Mouse (Mus musculus): Measurements from ENCODE around the gene Nek8. TPM values are rescaled to one million over a fixed set of nuclear protein-coding genes. Genes with fewer than 3 reads are reported as not detected.
"Not testable (repeated sequence)": the region's sequence is repeated elsewhere in the genome, so short reads cannot be mapped to it uniquely, and the experiment has no call there.

The Nek8 gene
- total RNA-seq, 2 experiments from 2014 or later, result 2.6 to 3.3 TPM

GRCm38 (mm10) chr11:78140665-78141064 is 35.8 kb downstream of the Nek8 start:
- no peak for DNase-seq (ENCODE audit: low spot score in 2 of 2)
- Histone ChIP-seq H3K27ac (no peak overlapping the region), H3K4me3 (no peak overlapping the region)
- TF ChIP-seq CTCF (conservative IDR thresholded peaks at IDR 0.05), result no peak

DNA sequence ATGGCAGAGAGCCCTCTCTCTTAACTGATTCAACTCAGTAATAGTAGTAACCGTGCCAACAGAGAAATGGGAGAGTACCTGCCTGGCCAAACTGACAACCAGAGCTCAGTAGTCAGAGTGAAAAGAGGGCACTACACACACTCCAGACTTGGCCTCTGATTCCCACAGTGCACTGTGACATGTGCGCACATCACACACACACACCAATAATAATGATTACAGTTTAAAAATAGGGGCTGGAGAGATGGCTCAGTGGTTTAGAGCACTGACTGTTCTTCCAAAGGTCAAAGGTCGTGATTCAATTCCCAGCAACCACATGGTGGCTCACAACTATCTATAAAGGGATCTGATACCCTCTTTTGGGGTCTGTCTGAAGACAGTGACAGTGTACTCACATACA is 38.5 kb downstream of the Nek8 start:
- no peak for DNase-seq (ENCODE audit: low spot score in 2 of 2)
- Histone ChIP-seq H3K27ac (no peak overlapping the region), H3K4me3 (no peak overlapping the region)
- TF ChIP-seq CTCF (conservative IDR thresholded peaks at IDR 0.05), result no peak

- Histone ChIP-seq H3K27ac (no peak overlapping the region), H3K4me3 (no peak overlapping the region)
- no peak for TF ChIP-seq CTCF (conservative IDR thresholded peaks at IDR 0.05)
- no peak for DNase-seq (ENCODE audit: low spot score in 2 of 2)
Measured at GRCm38 (mm10) chr11:78137584-78137983, 38.9 kb downstream of the Nek8 start.

DNA sequence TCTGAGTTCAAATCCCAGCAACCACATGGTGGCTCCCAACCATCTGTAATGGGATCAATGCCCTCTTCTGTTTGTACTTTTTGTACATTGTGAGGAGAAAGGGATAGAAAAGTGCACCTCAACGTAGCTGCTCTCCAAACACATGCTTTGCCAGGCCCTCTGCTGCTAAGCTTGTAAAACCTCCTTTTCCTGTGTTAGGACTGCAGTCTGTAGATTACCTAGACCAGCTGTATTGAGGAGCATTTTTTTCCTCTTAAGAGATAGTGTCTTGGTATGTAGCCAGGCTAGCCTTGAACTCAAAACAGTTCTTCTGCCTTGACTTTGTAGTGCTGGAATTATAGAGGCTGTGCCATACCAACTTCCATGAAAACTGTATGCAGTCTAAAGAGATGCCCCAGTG is 40.3 kb downstream of the Nek8 start:
- DNase-seq (ENCODE audit: low spot score in 2 of 2), result no peak
- Histone ChIP-seq H3K4me3 (no peak overlapping the region), H3K27ac (no peak overlapping the region)
- no peak for TF ChIP-seq CTCF (conservative IDR thresholded peaks at IDR 0.05)

DNA sequence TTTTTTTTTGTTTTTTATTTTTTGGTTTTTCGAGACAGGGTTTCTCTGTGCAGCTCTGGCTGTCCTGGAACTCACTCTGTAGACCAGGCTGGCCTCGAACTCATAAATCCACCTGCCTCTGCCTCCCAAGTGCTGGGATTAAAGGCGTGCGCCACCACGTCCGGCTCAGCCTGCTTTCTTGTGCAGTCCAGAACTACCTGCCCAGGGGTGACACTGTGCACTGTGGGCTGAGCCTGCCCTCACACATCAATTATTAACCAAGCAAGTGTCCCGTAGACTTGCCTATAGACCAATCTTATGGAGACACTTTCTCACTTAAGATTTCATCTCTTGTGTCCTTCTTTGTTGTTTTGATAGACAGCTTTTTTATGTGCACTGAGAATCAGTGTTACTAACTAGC is 41.2 kb downstream of the Nek8 start:
- H3K4me3 ChIP-seq; H3K27ac ChIP-seq; DNase-seq (ENCODE audit: low spot score in 2 of 2): not testable (repeated sequence)

GRCm38 (mm10) chr11:78134344-78134743 is 42.1 kb downstream of the Nek8 start:
- Histone ChIP-seq H3K4me3 (no peak overlapping the region), H3K27ac (no peak overlapping the region)
- no peak for TF ChIP-seq CTCF (conservative IDR thresholded peaks at IDR 0.05)
- DNase-seq (ENCODE audit: low spot score in 2 of 2), result peak; percentile 46 to 55

- H3K27ac ChIP-seq, result no peak overlapping the region
- H3K4me3 ChIP-seq, result no peak overlapping the region
- TF ChIP-seq CTCF (conservative IDR thresholded peaks at IDR 0.05), result no peak
- no peak for DNase-seq (ENCODE audit: low spot score in 2 of 2)
Measured at GRCm38 (mm10) chr11:78133915-78134314, 42.6 kb downstream of the Nek8 start.

- Histone ChIP-seq H3K4me3 (no peak overlapping the region), H3K27ac (0 out of 2 replicates have a peak overlapping the region, but pooled peaks have one; percentile 10)
- no peak for TF ChIP-seq CTCF (conservative IDR thresholded peaks at IDR 0.05)
- DNase-seq (ENCODE audit: low spot score in 2 of 2), result no peak
Measured at GRCm38 (mm10) chr11:78129458-78129857, 47.0 kb downstream of the Nek8 start.

DNA sequence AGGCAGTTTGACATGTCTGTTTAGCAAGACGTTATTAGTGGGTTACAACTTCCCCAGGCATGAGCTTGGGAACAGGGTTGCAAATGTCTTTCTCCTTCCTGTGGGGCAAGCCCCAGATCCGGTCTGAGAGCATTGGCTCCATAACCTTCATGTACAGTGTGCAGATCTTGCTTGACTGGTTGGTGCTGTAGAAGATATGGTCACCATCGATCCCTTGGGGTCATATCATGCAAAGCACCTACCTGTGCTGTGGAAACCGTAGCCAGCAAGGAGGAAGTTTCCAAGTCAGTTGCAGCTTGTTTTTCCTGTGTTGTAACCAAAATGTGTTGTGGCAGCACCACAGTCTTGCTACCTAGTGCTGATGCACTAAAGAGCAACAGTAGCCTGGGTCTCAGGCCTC is 49.7 kb downstream of the Nek8 start:
- DNase-seq (ENCODE audit: low spot score in 2 of 2), result no peak
- no peak for TF ChIP-seq CTCF (conservative IDR thresholded peaks at IDR 0.05)
- no peak overlapping the region for H3K4me3 ChIP-seq
- H3K27ac ChIP-seq, result peak overlapping the region; percentile 40; the same call in 1 of the 2 replicates

GRCm38 (mm10) chr11:78125691-78126090 is 50.8 kb downstream of the Nek8 start:
- no peak overlapping the region for H3K4me3 ChIP-seq
- DNase-seq (ENCODE audit: low spot score in 2 of 2), result no peak
- no peak for TF ChIP-seq CTCF (conservative IDR thresholded peaks at IDR 0.05)
- peak overlapping the region; percentile 51; the same call in 1 of the 2 replicates for H3K27ac ChIP-seq

GRCm38 (mm10) chr11:78123782-78124181 is 52.7 kb downstream of the Nek8 start:
- Histone ChIP-seq H3K4me3 (no peak overlapping the region), H3K27ac (no peak overlapping the region)
- no peak for TF ChIP-seq CTCF (conservative IDR thresholded peaks at IDR 0.05)
- DNase-seq (ENCODE audit: low spot score in 2 of 2), result no peak

- Histone ChIP-seq H3K27ac (no peak overlapping the region), H3K4me3 (no peak overlapping the region)
- TF ChIP-seq CTCF (conservative IDR thresholded peaks at IDR 0.05), result no peak
- no peak for DNase-seq (ENCODE audit: low spot score in 2 of 2)
Measured at GRCm38 (mm10) chr11:78122815-78123214, 53.7 kb downstream of the Nek8 start.

DNA sequence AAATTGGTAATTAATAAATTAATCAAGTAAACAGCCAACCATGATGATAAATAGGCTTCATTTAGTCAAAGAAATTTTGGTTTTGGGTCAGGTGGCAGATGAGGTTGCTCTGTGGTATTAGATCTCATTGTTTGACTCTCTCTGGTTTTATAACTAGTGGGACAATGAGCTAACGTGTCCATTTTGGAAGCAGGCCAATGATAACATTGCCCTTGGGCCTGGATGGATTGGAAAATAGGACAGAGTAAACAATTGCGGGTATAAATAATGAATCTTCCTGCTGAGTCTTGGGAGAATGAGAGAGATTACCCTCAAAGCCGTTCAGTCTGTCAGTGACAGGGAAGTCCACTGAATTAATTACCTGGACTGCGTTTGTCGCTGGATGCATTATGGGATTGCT is 55.3 kb downstream of the Nek8 start:
- Histone ChIP-seq H3K27ac (peak overlapping the region; percentile 1; the same call in 1 of the 2 replicates), H3K4me3 (no peak overlapping the region)
- no peak for DNase-seq (ENCODE audit: low spot score in 2 of 2)
- TF ChIP-seq CTCF (conservative IDR thresholded peaks at IDR 0.05), result no peak

GRCm38 (mm10) chr11:78119898-78120297 is 56.6 kb downstream of the Nek8 start:
- no peak overlapping the region for H3K27ac ChIP-seq
- no peak overlapping the region for H3K4me3 ChIP-seq
- no peak for TF ChIP-seq CTCF (conservative IDR thresholded peaks at IDR 0.05)
- DNase-seq (ENCODE audit: low spot score in 2 of 2), result no peak

DNA sequence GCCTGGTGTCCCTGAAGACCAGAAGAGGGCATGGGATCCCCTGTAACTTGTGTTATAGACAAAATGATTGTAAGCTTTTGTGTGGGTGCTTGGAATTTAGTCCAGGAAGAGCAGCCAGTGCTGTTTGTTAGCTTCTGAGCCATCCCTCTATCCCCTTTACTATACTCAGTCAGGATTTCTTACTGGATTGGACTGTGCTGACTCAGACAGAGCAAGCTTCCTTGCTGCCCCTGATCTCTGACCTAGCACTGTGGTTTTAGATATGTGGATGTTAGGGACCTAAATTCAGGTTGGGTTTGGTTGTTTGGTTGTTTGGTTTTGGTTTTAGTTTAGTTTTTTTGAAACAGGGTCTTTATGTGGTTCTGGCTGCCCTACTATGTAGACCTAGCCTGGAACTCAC is 58.0 kb downstream of the Nek8 start:
- Histone ChIP-seq H3K27ac (no peak overlapping the region), H3K4me3 (no peak overlapping the region)
- no peak for DNase-seq (ENCODE audit: low spot score in 2 of 2)
- TF ChIP-seq CTCF (conservative IDR thresholded peaks at IDR 0.05), result no peak
